Mouse (Mus musculus): ENCODE results near the gene Gm45716. TPM values are rescaled to one million over a fixed set of nuclear protein-coding genes. Genes with fewer than 3 reads are reported as not detected.

Gene Gm45716
- polyA plus RNA-seq, 1 experiment, result 3.0 TPM

GRCm38 (mm10) chr11:90256833-90257525 is 69.5 kb downstream of the Gm45716 start:
- TF ChIP-seq CTCF (IDR thresholded peaks at IDR 0.05; ENCODE audit: extremely low read depth, insufficient read length, insufficient replicate concordance, low read depth, low read length) (no peak), POLR2A (IDR thresholded peaks at IDR 0.05; ENCODE audit: low read depth, low read length) (no peak)
- peaks cover 28% of the 10 kb centered on the region for H3K36me3 ChIP-seq (ENCODE audit: control insufficient read depth, insufficient read depth, low read length)
- peak overlapping the region; percentile 38; the same call in 1 of the 2 replicates for H3K27ac ChIP-seq (ENCODE audit: insufficient read depth, low read depth, low read length)
- H3K4me3 ChIP-seq (ENCODE audit: low read depth, low read length), result no peak overlapping the region
- H3K27me3 ChIP-seq (ENCODE audit: control insufficient read depth, insufficient read depth, low read length), result no peaks in the 10 kb centered on the region
- peaks cover 19% of the 10 kb centered on the region for H3K4me1 ChIP-seq (ENCODE audit: control insufficient read depth, insufficient read depth, insufficient read length, low read length)
- 22% methylated on average over 16 of the region's 16 CpGs for WGBS

- H3K27me3 ChIP-seq (ENCODE audit: control insufficient read depth, insufficient read depth, low read length), result no peaks in the 10 kb centered on the region
- TF ChIP-seq CTCF (IDR thresholded peaks at IDR 0.05; ENCODE audit: extremely low read depth, insufficient read length, insufficient replicate concordance, low read depth, low read length) (no peak), POLR2A (IDR thresholded peaks at IDR 0.05; ENCODE audit: low read depth, low read length) (no peak)
- WGBS, result 47% methylated on average over 10 of the region's 10 CpGs
- peaks cover 15% of the 10 kb centered on the region; the same call in 1 of the 2 replicates for H3K4me1 ChIP-seq (ENCODE audit: control insufficient read depth, insufficient read depth, insufficient read length, low read length)
- no peak overlapping the region for H3K27ac ChIP-seq (ENCODE audit: insufficient read depth, low read depth, low read length)
- H3K36me3 ChIP-seq (ENCODE audit: control insufficient read depth, insufficient read depth, low read length), result peaks cover 40% of the 10 kb centered on the region
- H3K4me3 ChIP-seq (ENCODE audit: low read depth, low read length), result no peak overlapping the region
These were observed 70.9 kb downstream of the Gm45716 start for GRCm38 (mm10) chr11:90258321-90258927.

- no peak overlapping the region for H3K4me3 ChIP-seq (ENCODE audit: low read depth, low read length)
- H3K4me1 ChIP-seq (ENCODE audit: control insufficient read depth, insufficient read depth, insufficient read length, low read length), result peaks cover 15% of the 10 kb centered on the region; the same call in 1 of the 2 replicates
- TF ChIP-seq POLR2A (IDR thresholded peaks at IDR 0.05; ENCODE audit: low read depth, low read length) (no peak), CTCF (IDR thresholded peaks at IDR 0.05; ENCODE audit: extremely low read depth, insufficient read length, insufficient replicate concordance, low read depth, low read length) (no peak)
- H3K36me3 ChIP-seq (ENCODE audit: control insufficient read depth, insufficient read depth, low read length), result peaks cover 41% of the 10 kb centered on the region
- WGBS, result 17% methylated on average over 4 of the region's 4 CpGs
- H3K27me3 ChIP-seq (ENCODE audit: control insufficient read depth, insufficient read depth, low read length), result no peaks in the 10 kb centered on the region
- H3K27ac ChIP-seq (ENCODE audit: insufficient read depth, low read depth, low read length), result no peak overlapping the region
These were observed 71.6 kb downstream of the Gm45716 start for GRCm38 (mm10) chr11:90259071-90259470.

- H3K27ac ChIP-seq (ENCODE audit: insufficient read depth, low read depth, low read length), result no peak overlapping the region
- H3K36me3 ChIP-seq (ENCODE audit: control insufficient read depth, insufficient read depth, low read length), result peaks cover 47% of the 10 kb centered on the region
- H3K4me1 ChIP-seq (ENCODE audit: control insufficient read depth, insufficient read depth, insufficient read length, low read length), result peaks cover 15% of the 10 kb centered on the region; the same call in 1 of the 2 replicates
- 76% methylated on average over 9 of the region's 9 CpGs for WGBS
- TF ChIP-seq CTCF (IDR thresholded peaks at IDR 0.05; ENCODE audit: extremely low read depth, insufficient read length, insufficient replicate concordance, low read depth, low read length) (no peak), POLR2A (IDR thresholded peaks at IDR 0.05; ENCODE audit: low read depth, low read length) (no peak)
- no peak overlapping the region for H3K4me3 ChIP-seq (ENCODE audit: low read depth, low read length)
- H3K27me3 ChIP-seq (ENCODE audit: control insufficient read depth, insufficient read depth, low read length), result no peaks in the 10 kb centered on the region
These were observed 72.3 kb downstream of the Gm45716 start for GRCm38 (mm10) chr11:90259826-90260225.

- 75% methylated on average over 11 of the region's 11 CpGs for WGBS
- H3K36me3 ChIP-seq (ENCODE audit: control insufficient read depth, insufficient read depth, low read length), result peaks cover 50% of the 10 kb centered on the region
- H3K27me3 ChIP-seq (ENCODE audit: control insufficient read depth, insufficient read depth, low read length), result no peaks in the 10 kb centered on the region
- H3K4me1 ChIP-seq (ENCODE audit: control insufficient read depth, insufficient read depth, insufficient read length, low read length), result peaks cover 8% of the 10 kb centered on the region
- TF ChIP-seq POLR2A (IDR thresholded peaks at IDR 0.05; ENCODE audit: low read depth, low read length), result no peak
- no peak for TF ChIP-seq CTCF (IDR thresholded peaks at IDR 0.05; ENCODE audit: extremely low read depth, insufficient read length, insufficient replicate concordance, low read depth, low read length)
- no peak overlapping the region for H3K27ac ChIP-seq (ENCODE audit: insufficient read depth, low read depth, low read length)
- H3K4me3 ChIP-seq (ENCODE audit: low read depth, low read length), result no peak overlapping the region
These were observed 76.7 kb downstream of the Gm45716 start for GRCm38 (mm10) chr11:90264180-90264579.

- Histone ChIP-seq H3K4me1 (ENCODE audit: control insufficient read depth, insufficient read depth, insufficient read length, low read length) (peaks cover 10% of the 10 kb centered on the region), H3K27ac (ENCODE audit: insufficient read depth, low read depth, low read length) (no peak overlapping the region), H3K27me3 (ENCODE audit: control insufficient read depth, insufficient read depth, low read length) (no peaks in the 10 kb centered on the region), H3K4me3 (ENCODE audit: low read depth, low read length) (no peak overlapping the region), H3K36me3 (ENCODE audit: control insufficient read depth, insufficient read depth, low read length) (peaks cover 39% of the 10 kb centered on the region)
- WGBS, result 85% methylated on average over 7 of the region's 7 CpGs
- TF ChIP-seq CTCF (IDR thresholded peaks at IDR 0.05; ENCODE audit: extremely low read depth, insufficient read length, insufficient replicate concordance, low read depth, low read length), result no peak
These were observed 78.1 kb downstream of the Gm45716 start for GRCm38 (mm10) chr11:90265581-90265980.

- TF ChIP-seq POLR2A (IDR thresholded peaks at IDR 0.05; ENCODE audit: low read depth, low read length) (no peak), CTCF (IDR thresholded peaks at IDR 0.05; ENCODE audit: extremely low read depth, insufficient read length, insufficient replicate concordance, low read depth, low read length) (no peak)
- no peak overlapping the region for H3K27ac ChIP-seq (ENCODE audit: insufficient read depth, low read depth, low read length)
- WGBS, result 29% methylated on average over 5 of the region's 5 CpGs
These were observed 81.5 kb downstream of the Gm45716 start for GRCm38 (mm10) chr11:90268934-90269333.

More at GRCm38 (mm10) chr11:90268934-90269333, 81.5 kb downstream of the Gm45716 start:
- no peaks in the 10 kb centered on the region for H3K27me3 ChIP-seq (ENCODE audit: control insufficient read depth, insufficient read depth, low read length)
- peaks cover 26% of the 10 kb centered on the region for H3K36me3 ChIP-seq (ENCODE audit: control insufficient read depth, insufficient read depth, low read length)
- no peak overlapping the region for H3K4me3 ChIP-seq (ENCODE audit: low read depth, low read length)
- H3K4me1 ChIP-seq (ENCODE audit: control insufficient read depth, insufficient read depth, insufficient read length, low read length), result peaks cover 10% of the 10 kb centered on the region
